Mouse (Mus musculus): Measurements from ENCODE around the gene Sapcd2. TPM values are rescaled to one million over a fixed set of nuclear protein-coding genes. Genes with fewer than 3 reads are reported as not detected.
"Not testable (repeated sequence)": the region's sequence is repeated elsewhere in the genome, so short reads cannot be mapped to it uniquely, and the experiment has no call there.

Gene Sapcd2
- polyA plus RNA-seq, 1 experiment, result 25.8 TPM

GRCm38 (mm10) chr2:25403994-25404393 lies 31.9 kb downstream of the Sapcd2 start:
- H3K79me3 ChIP-seq (ENCODE audit: low read depth), result no peaks in the 10 kb centered on the region
- peaks cover 13% of the 10 kb centered on the region for H3K27me3 ChIP-seq (ENCODE audit: control insufficient read depth, insufficient read depth, insufficient read length)
- no peak for TF ChIP-seq MYOD1 (IDR thresholded peaks at IDR 0.05; ENCODE audit: control insufficient read depth, insufficient read length, low read depth)
- no peak for TF ChIP-seq FOSL1 (IDR thresholded peaks at IDR 0.05; ENCODE audit: insufficient read depth, low read length, poor library complexity, severe bottlenecking)
- TF ChIP-seq MYOG (IDR thresholded peaks at IDR 0.05; ENCODE audit: control insufficient read depth, extremely low read depth, insufficient read length), result no peak
- no peak for TF ChIP-seq USF1 (IDR thresholded peaks at IDR 0.05; ENCODE audit: low read depth)
- H3K79me2 ChIP-seq (ENCODE audit: control insufficient read depth, insufficient read depth), result peaks cover 14% of the 10 kb centered on the region
- no peaks in the 10 kb centered on the region for H3K36me3 ChIP-seq (ENCODE audit: control insufficient read depth, insufficient read depth)
- no peak overlapping the region for H3K4me3 ChIP-seq (ENCODE audit: insufficient read depth, poor library complexity, severe bottlenecking)
- H3ac ChIP-seq (ENCODE audit: control insufficient read depth, insufficient read length, low read depth), result no peak overlapping the region

DNA sequence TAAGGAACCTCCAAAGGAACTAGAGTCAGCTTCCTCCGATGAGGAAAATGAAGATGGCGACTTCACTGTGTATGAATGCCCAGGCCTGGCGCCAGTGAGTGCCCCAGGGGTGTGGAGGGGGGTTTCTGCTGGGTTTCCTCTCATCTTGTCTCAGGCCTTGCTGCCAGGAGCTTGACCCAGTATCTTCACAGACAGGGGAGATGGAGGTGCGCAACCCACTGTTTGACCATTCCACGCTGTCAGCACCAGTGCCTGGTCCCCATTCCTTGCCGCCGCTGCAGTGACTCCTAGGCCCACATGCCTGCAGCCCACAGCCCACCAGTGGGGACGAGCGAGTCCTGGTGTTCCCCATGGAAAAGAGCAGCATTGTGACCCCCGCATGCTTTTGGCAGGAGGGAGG lies 36.8 kb downstream of the Sapcd2 start:
- no peak overlapping the region for H3K4me3 ChIP-seq (ENCODE audit: insufficient read depth, poor library complexity, severe bottlenecking)
- H3K36me3 ChIP-seq (ENCODE audit: control insufficient read depth, insufficient read depth), result no peaks in the 10 kb centered on the region
- H3K79me3 ChIP-seq (ENCODE audit: low read depth), result no peaks in the 10 kb centered on the region
- peaks cover 8% of the 10 kb centered on the region for H3K79me2 ChIP-seq (ENCODE audit: control insufficient read depth, insufficient read depth)
- TF ChIP-seq CEBPB (IDR thresholded peaks at IDR 0.05; ENCODE audit: low read depth) (no peak), MYOG (IDR thresholded peaks at IDR 0.05; ENCODE audit: control insufficient read depth, extremely low read depth, insufficient read length) (no peak), MAX (IDR thresholded peaks at IDR 0.05) (no peak), FOSL1 (IDR thresholded peaks at IDR 0.05; ENCODE audit: insufficient read depth, low read length, poor library complexity, severe bottlenecking) (no peak), MYOD1 (IDR thresholded peaks at IDR 0.05; ENCODE audit: control insufficient read depth, insufficient read length, low read depth) (no peak), USF1 (IDR thresholded peaks at IDR 0.05; ENCODE audit: low read depth) (no peak), CTCF (IDR thresholded peaks at IDR 0.05; ENCODE audit: control insufficient read depth, insufficient read depth, insufficient read length) (no peak)
- no peak overlapping the region for H3ac ChIP-seq (ENCODE audit: control insufficient read depth, insufficient read length, low read depth)
- H3K27me3 ChIP-seq (ENCODE audit: control insufficient read depth, insufficient read depth, insufficient read length), result no peaks in the 10 kb centered on the region

- H3ac ChIP-seq (ENCODE audit: control insufficient read depth, insufficient read length, low read depth); H3K79me3 ChIP-seq (ENCODE audit: low read depth); H3K27me3 ChIP-seq (ENCODE audit: control insufficient read depth, insufficient read depth, insufficient read length); H3K4me3 ChIP-seq (ENCODE audit: insufficient read depth, poor library complexity, severe bottlenecking); H3K79me2 ChIP-seq (ENCODE audit: control insufficient read depth, insufficient read depth); H3K36me3 ChIP-seq (ENCODE audit: control insufficient read depth, insufficient read depth): not testable (repeated sequence)
Measured at GRCm38 (mm10) chr2:25413436-25413835, 41.3 kb downstream of the Sapcd2 start.

GRCm38 (mm10) chr2:25417426-25417825 lies 45.3 kb downstream of the Sapcd2 start:
- TF ChIP-seq FOSL1 (IDR thresholded peaks at IDR 0.05; ENCODE audit: insufficient read depth, low read length, poor library complexity, severe bottlenecking) (no peak), MYOG (IDR thresholded peaks at IDR 0.05; ENCODE audit: control insufficient read depth, extremely low read depth, insufficient read length) (no peak), CEBPB (IDR thresholded peaks at IDR 0.05; ENCODE audit: low read depth) (no peak), CTCF (IDR thresholded peaks at IDR 0.05; ENCODE audit: control insufficient read depth, insufficient read depth, insufficient read length) (no peak), MAX (IDR thresholded peaks at IDR 0.05) (no peak), MYOD1 (IDR thresholded peaks at IDR 0.05; ENCODE audit: control insufficient read depth, insufficient read length, low read depth) (no peak), USF1 (IDR thresholded peaks at IDR 0.05; ENCODE audit: low read depth) (no peak)
- H3K79me2 ChIP-seq (ENCODE audit: control insufficient read depth, insufficient read depth), result no peaks in the 10 kb centered on the region
- H3K27me3 ChIP-seq (ENCODE audit: control insufficient read depth, insufficient read depth, insufficient read length), result no peaks in the 10 kb centered on the region
- no peaks in the 10 kb centered on the region for H3K36me3 ChIP-seq (ENCODE audit: control insufficient read depth, insufficient read depth)
- H3ac ChIP-seq (ENCODE audit: control insufficient read depth, insufficient read length, low read depth), result no peak overlapping the region
- no peak overlapping the region for H3K4me3 ChIP-seq (ENCODE audit: insufficient read depth, poor library complexity, severe bottlenecking)
- no peaks in the 10 kb centered on the region for H3K79me3 ChIP-seq (ENCODE audit: low read depth)

GRCm38 (mm10) chr2:25421896-25422295 lies 49.8 kb downstream of the Sapcd2 start:
- Histone ChIP-seq H3K36me3 (ENCODE audit: control insufficient read depth, insufficient read depth) (no peaks in the 10 kb centered on the region), H3K27me3 (ENCODE audit: control insufficient read depth, insufficient read depth, insufficient read length) (peaks cover 4% of the 10 kb centered on the region), H3K4me3 (ENCODE audit: insufficient read depth, poor library complexity, severe bottlenecking) (no peak overlapping the region), H3ac (ENCODE audit: control insufficient read depth, insufficient read length, low read depth) (peak overlapping the region; percentile 28), H3K79me2 (ENCODE audit: control insufficient read depth, insufficient read depth) (no peaks in the 10 kb centered on the region), H3K79me3 (ENCODE audit: low read depth) (no peaks in the 10 kb centered on the region)
- TF ChIP-seq MAX (IDR thresholded peaks at IDR 0.05) (no peak), MYOG (IDR thresholded peaks at IDR 0.05; ENCODE audit: control insufficient read depth, extremely low read depth, insufficient read length) (no peak), USF1 (IDR thresholded peaks at IDR 0.05; ENCODE audit: low read depth) (no peak), FOSL1 (IDR thresholded peaks at IDR 0.05; ENCODE audit: insufficient read depth, low read length, poor library complexity, severe bottlenecking) (no peak), CTCF (IDR thresholded peaks at IDR 0.05; ENCODE audit: control insufficient read depth, insufficient read depth, insufficient read length) (no peak)

DNA sequence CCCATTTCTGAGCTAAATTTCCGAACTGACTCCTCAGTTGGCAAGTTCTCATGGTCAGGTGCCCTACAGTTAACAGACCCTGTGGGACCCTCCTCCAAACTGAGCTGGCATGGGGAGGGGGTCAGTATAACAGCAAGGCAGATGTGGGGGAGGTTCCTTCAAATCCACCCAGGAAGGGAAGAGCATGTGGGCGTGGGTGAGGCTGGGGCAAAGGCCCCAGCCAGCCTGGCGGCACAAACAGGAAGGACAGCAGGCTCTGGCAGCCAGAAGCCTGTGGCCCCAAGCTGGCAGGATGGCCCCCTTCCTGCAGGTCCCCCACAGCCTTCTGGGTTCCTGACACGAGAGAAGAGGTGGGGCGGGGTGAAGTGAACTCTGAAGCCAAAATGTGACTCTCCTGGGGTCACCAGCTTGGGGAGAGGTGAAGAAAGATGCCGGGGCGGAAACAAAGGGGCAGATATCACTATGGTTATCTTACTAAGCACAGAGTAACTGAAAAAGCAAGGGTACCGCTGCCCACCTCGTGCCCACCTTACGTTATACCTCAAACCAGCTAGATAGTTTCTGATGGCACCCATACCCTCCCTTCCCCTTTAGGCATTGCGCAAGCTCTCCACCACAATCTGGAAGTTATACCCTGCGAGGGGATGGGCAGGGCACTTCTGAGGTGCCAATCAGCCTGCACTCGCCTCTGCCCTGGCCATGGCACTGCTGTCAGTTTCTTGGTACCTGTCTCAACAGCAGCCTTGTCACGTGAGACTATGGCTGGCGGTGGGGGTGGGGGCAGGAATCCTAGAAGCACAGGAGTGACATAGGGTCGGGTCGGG lies 50.7 kb downstream of the Sapcd2 start, which contains the start of gene Fut7:
Gene Fut7, plus strand, starts transcription at position 681 of the 824 bp plus-strand sequence.
- no peaks in the 10 kb centered on the region for H3K79me3 ChIP-seq (ENCODE audit: low read depth)
- H3K79me2 ChIP-seq (ENCODE audit: control insufficient read depth, insufficient read depth), result no peaks in the 10 kb centered on the region
- no peak within 1 kb of the TSS for H3K4me3 ChIP-seq (ENCODE audit: insufficient read depth, poor library complexity, severe bottlenecking)
- TF ChIP-seq MYOG (IDR thresholded peaks at IDR 0.05; ENCODE audit: control insufficient read depth, extremely low read depth, insufficient read length) (no peak), CEBPB (IDR thresholded peaks at IDR 0.05; ENCODE audit: low read depth) (peak; percentile 85), USF1 (IDR thresholded peaks at IDR 0.05; ENCODE audit: low read depth) (no peak)
- peaks cover 4% of the 10 kb centered on the region for H3K27me3 ChIP-seq (ENCODE audit: control insufficient read depth, insufficient read depth, insufficient read length)
- no peaks in the 10 kb centered on the region for H3K36me3 ChIP-seq (ENCODE audit: control insufficient read depth, insufficient read depth)
- H3ac ChIP-seq (ENCODE audit: control insufficient read depth, insufficient read length, low read depth), result no peak within 1 kb of the TSS

All from C2C12 (cell line).